Mouse (Mus musculus): Measurements from ENCODE around the gene Osbpl10. TPM values are rescaled to one million over a fixed set of nuclear protein-coding genes. Genes with fewer than 3 reads are reported as not detected.

Gene Osbpl10
- polyA plus RNA-seq, 1 experiment from 2014 or later = 0.11 TPM

DNA sequence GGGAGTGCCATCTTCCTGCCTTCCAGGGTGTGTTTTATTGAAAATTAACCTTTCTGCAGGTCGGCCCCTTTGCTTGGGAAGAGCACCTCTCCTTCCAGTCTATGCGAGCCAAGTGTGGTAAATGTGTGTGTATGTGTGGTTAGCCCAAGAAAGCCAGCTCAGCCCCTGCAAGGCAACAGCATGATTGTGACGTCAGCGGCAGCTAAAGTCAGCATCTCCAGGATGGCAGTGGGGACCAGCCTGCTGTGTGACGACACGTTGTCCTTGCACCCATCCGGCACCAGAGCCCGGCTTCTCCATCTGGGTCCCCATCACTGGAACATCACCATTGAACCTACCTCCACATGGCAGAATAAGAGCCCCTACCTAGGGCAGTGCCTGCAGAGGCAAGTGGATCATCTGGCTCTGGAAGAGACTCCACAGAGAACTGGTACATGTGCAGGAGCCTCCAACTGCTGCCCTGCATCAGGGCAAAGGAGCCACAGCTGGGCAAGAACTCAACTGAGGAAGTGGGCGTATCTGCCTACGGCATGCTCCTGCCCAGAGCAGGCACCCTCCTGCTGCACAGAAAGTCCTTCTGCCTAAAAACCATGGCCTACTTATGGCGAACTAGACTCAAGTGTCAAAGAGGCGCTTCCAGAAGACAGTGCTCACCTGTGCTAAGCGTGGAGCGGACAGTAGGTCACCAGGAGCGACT lies 221.9 kb downstream of the Osbpl10 start:
- Histone ChIP-seq H3K9ac (ENCODE audit: low read depth, low read length) (no peak overlapping the region), H3K4me3 (ENCODE audit: low read depth, low read length) (no peak overlapping the region)
- WGBS (ENCODE audit: insufficient replicate concordance) = 59% methylated on average over 15 of the region's 15 CpGs

DNA sequence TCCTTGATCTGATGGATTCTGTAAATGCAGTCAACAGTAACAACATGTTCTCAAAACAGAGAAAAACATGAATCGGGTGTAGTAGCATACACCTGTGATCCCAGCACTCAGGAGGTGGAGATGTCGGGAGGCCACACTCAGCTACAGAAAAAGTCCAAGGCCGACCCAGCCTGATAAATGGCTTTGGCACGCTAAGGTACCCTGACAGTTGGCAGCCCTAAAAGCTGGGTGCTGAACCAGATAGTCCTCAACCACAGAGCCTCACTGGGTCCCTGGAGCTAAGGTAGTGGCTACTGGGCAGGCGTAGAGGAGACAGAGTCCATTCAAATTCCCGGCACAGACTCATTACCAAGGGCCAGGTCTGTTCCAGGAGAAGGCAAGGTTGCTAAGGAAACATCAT lies 222.9 kb downstream of the Osbpl10 start:
- 73% methylated on average over 6 of the region's 6 CpGs for whole genome bisulfite sequencing (ENCODE audit: insufficient replicate concordance)
- no peak for ATAC-seq (ENCODE audit: low read depth)

More for the DNA sequence above, 221.9 kb downstream of the Osbpl10 start:
- H3K36me3 ChIP-seq (ENCODE audit: control insufficient read depth, insufficient read depth) = no peaks in the 10 kb centered on the region
- H3K4me2 ChIP-seq (ENCODE audit: low read depth, low read length) = no peak overlapping the region
- H3K9me3 ChIP-seq (replicated peaks; ENCODE audit: control insufficient read depth, low read length) = no peaks in the 10 kb centered on the region
- no peak for ATAC-seq (ENCODE audit: low read depth)
- no peak overlapping the region for H3K27ac ChIP-seq (ENCODE audit: low read length)
- no peaks in the 10 kb centered on the region for H3K27me3 ChIP-seq (ENCODE audit: control insufficient read depth, insufficient read depth, low read depth, low read length)
- peaks cover 3% of the 10 kb centered on the region; the same call in 1 of the 2 replicates for H3K4me1 ChIP-seq (ENCODE audit: control insufficient read depth, low read depth, low read length)

DNA sequence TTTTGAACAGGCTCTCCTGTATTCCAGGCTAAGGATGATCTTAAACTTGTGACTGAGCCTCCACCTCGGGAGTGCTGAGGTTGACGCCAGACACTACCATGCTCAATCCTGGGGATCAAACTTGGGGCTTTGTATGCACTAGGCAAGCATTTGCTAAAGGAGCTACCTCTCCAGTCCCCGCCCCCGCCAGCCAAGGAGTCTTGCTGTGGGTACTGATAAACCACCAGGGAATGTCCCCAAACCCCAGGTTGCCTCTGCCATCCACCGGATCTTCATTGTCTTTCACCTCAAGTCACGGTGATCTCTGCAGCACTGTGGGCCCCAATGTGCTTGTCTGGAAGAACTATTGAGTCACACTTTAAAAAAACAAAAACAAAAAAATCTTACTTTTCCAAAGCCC lies 224.8 kb downstream of the Osbpl10 start:
- no peaks in the 10 kb centered on the region for H3K36me3 ChIP-seq (ENCODE audit: control insufficient read depth, insufficient read depth)
- no peaks in the 10 kb centered on the region for H3K27me3 ChIP-seq (ENCODE audit: control insufficient read depth, insufficient read depth, low read depth, low read length)
- H3K4me2 ChIP-seq (ENCODE audit: low read depth, low read length) = no peak overlapping the region
- H3K4me3 ChIP-seq (ENCODE audit: low read depth, low read length) = no peak overlapping the region
- no peak for ATAC-seq (ENCODE audit: low read depth)
- no peak overlapping the region for H3K27ac ChIP-seq (ENCODE audit: low read length)
- 21% methylated on average over 6 of the region's 6 CpGs for WGBS (ENCODE audit: insufficient replicate concordance)
- peaks cover 10% of the 10 kb centered on the region; the same call in 1 of the 2 replicates for H3K4me1 ChIP-seq (ENCODE audit: control insufficient read depth, low read depth, low read length)
- no peak overlapping the region for H3K9ac ChIP-seq (ENCODE audit: low read depth, low read length)
- H3K9me3 ChIP-seq (replicated peaks; ENCODE audit: control insufficient read depth, low read length) = no peaks in the 10 kb centered on the region

More for the DNA sequence above, 222.9 kb downstream of the Osbpl10 start:
- no peak overlapping the region for H3K27ac ChIP-seq (ENCODE audit: low read length)
- H3K4me2 ChIP-seq (ENCODE audit: low read depth, low read length) = no peak overlapping the region
- H3K9me3 ChIP-seq (replicated peaks; ENCODE audit: control insufficient read depth, low read length) = no peaks in the 10 kb centered on the region
- no peaks in the 10 kb centered on the region for H3K27me3 ChIP-seq (ENCODE audit: control insufficient read depth, insufficient read depth, low read depth, low read length)
- no peak overlapping the region for H3K4me3 ChIP-seq (ENCODE audit: low read depth, low read length)
- no peaks in the 10 kb centered on the region for H3K36me3 ChIP-seq (ENCODE audit: control insufficient read depth, insufficient read depth)
- peaks cover 10% of the 10 kb centered on the region; the same call in 1 of the 2 replicates for H3K4me1 ChIP-seq (ENCODE audit: control insufficient read depth, low read depth, low read length)
- H3K9ac ChIP-seq (ENCODE audit: low read depth, low read length) = no peak overlapping the region

DNA sequence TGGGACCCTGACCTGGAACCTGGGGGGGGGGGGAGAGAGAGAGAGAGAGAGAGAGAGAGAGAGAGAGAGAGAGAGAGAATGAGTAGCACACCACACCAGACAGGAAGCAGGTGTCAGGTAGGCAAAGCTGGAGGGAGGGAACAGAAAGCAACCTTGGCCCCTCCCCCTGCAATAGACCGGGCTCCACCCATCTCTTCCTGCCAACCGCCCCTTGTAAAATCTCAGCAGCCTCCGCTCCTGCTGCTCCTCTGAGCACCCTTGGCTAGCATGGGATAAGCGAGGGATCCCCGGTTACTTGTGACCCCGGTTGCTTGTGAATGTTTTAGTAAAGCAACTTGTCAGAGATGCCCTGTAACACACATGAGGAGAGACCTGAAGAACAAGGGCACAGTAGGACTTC lies 227.1 kb downstream of the Osbpl10 start:
- no peak overlapping the region for H3K27ac ChIP-seq (ENCODE audit: low read length)
- ATAC-seq (ENCODE audit: low read depth) = no peak
- peaks cover 16% of the 10 kb centered on the region for H3K4me1 ChIP-seq (ENCODE audit: control insufficient read depth, low read depth, low read length)
- H3K36me3 ChIP-seq (ENCODE audit: control insufficient read depth, insufficient read depth) = no peaks in the 10 kb centered on the region
- no peak overlapping the region for H3K4me2 ChIP-seq (ENCODE audit: low read depth, low read length)
- H3K9me3 ChIP-seq (replicated peaks; ENCODE audit: control insufficient read depth, low read length) = no peaks in the 10 kb centered on the region
- 12% methylated on average over 6 of the region's 6 CpGs for WGBS (ENCODE audit: insufficient replicate concordance)
- no peak overlapping the region for H3K4me3 ChIP-seq (ENCODE audit: low read depth, low read length)
- no peaks in the 10 kb centered on the region for H3K27me3 ChIP-seq (ENCODE audit: control insufficient read depth, insufficient read depth, low read depth, low read length)
- no peak overlapping the region for H3K9ac ChIP-seq (ENCODE audit: low read depth, low read length)

DNA sequence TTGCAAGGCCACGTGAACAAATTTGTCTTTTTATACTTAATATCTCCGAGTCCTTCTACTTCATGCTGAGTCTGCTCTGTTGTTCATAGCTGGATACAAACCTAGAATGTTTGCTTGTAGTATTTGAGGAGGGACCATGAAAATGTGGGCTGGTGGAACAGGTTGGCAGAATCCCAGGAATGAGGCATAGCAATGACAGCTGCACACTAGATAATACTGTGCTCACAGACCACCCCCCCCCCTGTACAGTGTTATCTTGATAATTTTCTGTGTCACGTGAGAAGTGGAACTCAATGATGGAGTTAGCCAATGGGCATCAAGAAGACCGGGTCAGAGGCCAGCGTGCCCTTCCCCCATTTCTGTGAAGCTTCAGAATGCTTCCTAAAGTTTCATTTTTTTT lies 227.8 kb downstream of the Osbpl10 start:
- 0 out of 2 replicates have a peak, but pooled peaks have one; percentile 31 for ATAC-seq (ENCODE audit: low read depth)
- Histone ChIP-seq H3K27ac (ENCODE audit: low read length) (no peak overlapping the region), H3K27me3 (ENCODE audit: control insufficient read depth, insufficient read depth, low read depth, low read length) (no peaks in the 10 kb centered on the region), H3K36me3 (ENCODE audit: control insufficient read depth, insufficient read depth) (no peaks in the 10 kb centered on the region), H3K9ac (ENCODE audit: low read depth, low read length) (no peak overlapping the region), H3K4me2 (ENCODE audit: low read depth, low read length) (no peak overlapping the region), H3K4me1 (ENCODE audit: control insufficient read depth, low read depth, low read length) (peaks cover 16% of the 10 kb centered on the region), H3K4me3 (ENCODE audit: low read depth, low read length) (no peak overlapping the region), H3K9me3 (replicated peaks; ENCODE audit: control insufficient read depth, low read length) (no peaks in the 10 kb centered on the region)
- 46% methylated on average over 5 of the region's 5 CpGs for WGBS (ENCODE audit: insufficient replicate concordance)

GRCm38 (mm10) chr9:115209737-115210136 lies 231.4 kb downstream of the Osbpl10 start:
- H3K4me3 ChIP-seq (ENCODE audit: low read depth, low read length) = no peak overlapping the region
- no peak overlapping the region for H3K27ac ChIP-seq (ENCODE audit: low read length)
- H3K4me2 ChIP-seq (ENCODE audit: low read depth, low read length) = no peak overlapping the region
- no peaks in the 10 kb centered on the region for H3K36me3 ChIP-seq (ENCODE audit: control insufficient read depth, insufficient read depth)
- WGBS (ENCODE audit: insufficient replicate concordance) = 23% methylated on average over 7 of the region's 7 CpGs
- no peaks in the 10 kb centered on the region for H3K27me3 ChIP-seq (ENCODE audit: control insufficient read depth, insufficient read depth, low read depth, low read length)
- ATAC-seq (ENCODE audit: low read depth) = peak; percentile 81
- no peaks in the 10 kb centered on the region for H3K9me3 ChIP-seq (replicated peaks; ENCODE audit: control insufficient read depth, low read length)
- H3K9ac ChIP-seq (ENCODE audit: low read depth, low read length) = no peak overlapping the region
- peaks cover 16% of the 10 kb centered on the region for H3K4me1 ChIP-seq (ENCODE audit: control insufficient read depth, low read depth, low read length)

DNA sequence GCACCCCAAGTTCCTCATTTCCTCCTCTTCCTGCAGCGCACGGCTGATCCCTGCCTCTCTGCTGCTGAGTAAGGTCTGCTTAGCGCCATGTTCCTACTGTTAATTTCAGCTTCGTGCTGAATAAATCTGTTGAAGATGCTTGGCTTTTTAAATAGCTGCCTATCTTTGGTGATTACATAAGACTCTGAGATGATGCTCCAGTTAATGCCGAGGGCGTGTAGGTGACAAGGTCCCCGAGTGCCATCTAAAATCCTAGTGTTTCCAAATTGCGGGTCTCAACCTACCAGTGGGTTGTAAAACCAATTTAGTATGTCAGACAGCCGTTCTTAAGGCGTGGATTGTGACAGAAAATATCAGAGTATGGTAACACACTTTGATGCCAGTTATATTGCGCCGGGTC lies 232.2 kb downstream of the Osbpl10 start:
- Histone ChIP-seq H3K27me3 (ENCODE audit: control insufficient read depth, insufficient read depth, low read depth, low read length) (no peaks in the 10 kb centered on the region), H3K27ac (ENCODE audit: low read length) (no peak overlapping the region), H3K4me2 (ENCODE audit: low read depth, low read length) (no peak overlapping the region), H3K4me3 (ENCODE audit: low read depth, low read length) (no peak overlapping the region), H3K9me3 (replicated peaks; ENCODE audit: control insufficient read depth, low read length) (no peaks in the 10 kb centered on the region), H3K4me1 (ENCODE audit: control insufficient read depth, low read depth, low read length) (peaks cover 16% of the 10 kb centered on the region), H3K36me3 (ENCODE audit: control insufficient read depth, insufficient read depth) (no peaks in the 10 kb centered on the region), H3K9ac (ENCODE audit: low read depth, low read length) (no peak overlapping the region)
- WGBS (ENCODE audit: insufficient replicate concordance) = 77% methylated on average over 12 of the region's 12 CpGs
- no peak for ATAC-seq (ENCODE audit: low read depth)

GRCm38 (mm10) chr9:115213755-115214264 lies 235.4 kb downstream of the Osbpl10 start:
- WGBS (ENCODE audit: insufficient replicate concordance) = 67% methylated on average over 5 of the region's 5 CpGs
- ATAC-seq (ENCODE audit: low read depth) = no peak
- no peak overlapping the region for H3K9ac ChIP-seq (ENCODE audit: low read depth, low read length)

More at GRCm38 (mm10) chr9:115213755-115214264, 235.4 kb downstream of the Osbpl10 start:
- H3K27ac ChIP-seq (ENCODE audit: low read length) = no peak overlapping the region
- H3K4me3 ChIP-seq (ENCODE audit: low read depth, low read length) = no peak overlapping the region
- no peak overlapping the region for H3K4me2 ChIP-seq (ENCODE audit: low read depth, low read length)
- H3K27me3 ChIP-seq (ENCODE audit: control insufficient read depth, insufficient read depth, low read depth, low read length) = no peaks in the 10 kb centered on the region
- H3K4me1 ChIP-seq (ENCODE audit: control insufficient read depth, low read depth, low read length) = peaks cover 21% of the 10 kb centered on the region
- H3K9me3 ChIP-seq (replicated peaks; ENCODE audit: control insufficient read depth, low read length) = no peaks in the 10 kb centered on the region
- H3K36me3 ChIP-seq (ENCODE audit: control insufficient read depth, insufficient read depth) = no peaks in the 10 kb centered on the region
